Mouse (Mus musculus) bone marrow, adult 2 months (tissue): ENCODE data around the gene Plcb4.

Source experiments
- CTCF ChIP-seq: fragments of 200-500 bp; IDR thresholded peaks from 2 replicates; pipeline ENCODE4 v1.5.1; 2011; ENCODE audit warnings: low read length, control low read depth; ENCODE audit not compliant: control insufficient read depth, insufficient read depth
- POLR2A ChIP-seq: fragments of 200-500 bp; IDR thresholded peaks from 2 replicates; pipeline ENCODE4 v1.6.1; 2011; ENCODE audit warnings: low read depth, mild to moderate bottlenecking, control low read depth, low read length, borderline replicate concordance; ENCODE audit not compliant: control insufficient read depth

GRCm38 (mm10) chr2:135978790-135979189 is 320.0 kb downstream of the Plcb4 start:
- TF ChIP-seq POLR2A (no peak), CTCF (no peak)
